Mouse (Mus musculus) liver, embryonic 16.5 days (tissue): ENCODE data around the gene Fgf14. TPM values are rescaled to one million over a fixed set of nuclear protein-coding genes. Genes with fewer than 3 reads are reported as not detected.

ENCODE experiments used
- ATAC-seq: fragments of 200-750 bp; cut with Nextera tagmentation; 2 replicates; pipeline ENCODE4 v1.8.0; 2017; ENCODE audit warnings: low read depth, mild to moderate bottlenecking, moderate number of reproducible peaks, moderate library complexity
- H3K27ac ChIP-seq: fragments of 300-500 bp; sonication (generic); 2 replicates; pipeline ENCODE4 v1.5.1; 2014; ENCODE audit warnings: mild to moderate bottlenecking, low read length
- H3K27me3 ChIP-seq: fragments of 300-500 bp; sonication (generic); 2 replicates; pipeline ENCODE4 v1.6.1; 2014; ENCODE audit warnings: low read depth, low read length, mixed read lengths; ENCODE audit not compliant: control insufficient read depth, insufficient read depth
- H3K36me3 ChIP-seq: fragments of 300-500 bp; sonication (generic); 2 replicates; pipeline ENCODE4 v1.6.1; 2014; ENCODE audit warnings: mild to moderate bottlenecking; ENCODE audit not compliant: control insufficient read depth, insufficient read depth
- H3K4me1 ChIP-seq: fragments of 300-500 bp; sonication (generic); 2 replicates; pipeline ENCODE4 v1.6.1; 2014; ENCODE audit warnings: low read depth, low read length, mixed read lengths; ENCODE audit not compliant: control insufficient read depth
- H3K4me2 ChIP-seq: fragments of 300-500 bp; sonication (generic); 2 replicates; pipeline ENCODE4 v1.6.1; 2014; ENCODE audit warnings: low read depth, low read length, mixed read lengths
- H3K4me3 ChIP-seq: fragments of 300-500 bp; sonication (generic); 2 replicates; pipeline ENCODE4 v1.5.1; 2014; ENCODE audit warnings: low read depth, mild to moderate bottlenecking, low read length
- H3K9ac ChIP-seq: fragments of 300-500 bp; sonication (generic); 2 replicates; pipeline ENCODE4 v1.6.1; 2014; ENCODE audit warnings: low read depth, low read length
- H3K9me3 ChIP-seq: fragments of 300-500 bp; sonication (generic); replicated peaks from 2 replicates; pipeline ENCODE4 v1.6.1; 2016; ENCODE audit warnings: low read length; ENCODE audit not compliant: control insufficient read depth
- WGBS: fragments of 180-500 bp; shearing (Covaris S2); extraction: QIAGEN DNeasy Blood & Tissue Kit; methylation state at CpG from one replicate; pipeline ENCODE4 v1.1.7; 2014; ENCODE audit not compliant: insufficient replicate concordance; 5-methylcytosine and 5-hydroxymethylcytosine counted together
- polyA plus RNA-seq: library from polyadenylated mRNA; unstranded; fragments of >200 nt; fragmentation: Nextera tagmentation; extraction: Ambion mirVana; gene quantifications from 2 replicates; pipeline ENCODE4 v1.2.1, GENCODE M21; 2015

Fgf14 gene
- polyA plus RNA-seq, 1 experiment from 2014 or later, result not detected

- WGBS, result 3% methylated on average over 38 of the region's 42 CpGs
- H3K4me2 ChIP-seq, result no peak overlapping the region
- no peak overlapping the region for H3K27ac ChIP-seq
- H3K4me1 ChIP-seq, result no peaks in the 10 kb centered on the region
- ATAC-seq, result no peak
- no peak overlapping the region for H3K9ac ChIP-seq
- H3K36me3 ChIP-seq, result no peaks in the 10 kb centered on the region
- peaks cover 4% of the 10 kb centered on the region for H3K27me3 ChIP-seq
- no peaks in the 10 kb centered on the region for H3K9me3 ChIP-seq
- no peak overlapping the region for H3K4me3 ChIP-seq
Measured at GRCm38 (mm10) chr14:124191913-124192814, 484.8 kb downstream of the Fgf14 start.

GRCm38 (mm10) chr14:124180265-124180664 lies 496.7 kb downstream of the Fgf14 start:
- 31% methylated on average over 1 of the region's 1 CpGs for WGBS
- Histone ChIP-seq H3K4me1 (no peaks in the 10 kb centered on the region), H3K36me3 (no peaks in the 10 kb centered on the region), H3K9me3 (no peaks in the 10 kb centered on the region), H3K27me3 (no peaks in the 10 kb centered on the region), H3K4me2 (no peak overlapping the region), H3K9ac (no peak overlapping the region), H3K4me3 (no peak overlapping the region), H3K27ac (no peak overlapping the region)
- ATAC-seq, result no peak

- no peaks in the 10 kb centered on the region for H3K27me3 ChIP-seq
- H3K9ac ChIP-seq, result no peak overlapping the region
- no peak for ATAC-seq
- 59% methylated on average over 1 of the region's 1 CpGs for WGBS
- no peaks in the 10 kb centered on the region for H3K9me3 ChIP-seq
- no peaks in the 10 kb centered on the region for H3K4me1 ChIP-seq
- H3K36me3 ChIP-seq, result no peaks in the 10 kb centered on the region
- no peak overlapping the region for H3K4me2 ChIP-seq
- H3K4me3 ChIP-seq, result no peak overlapping the region
- H3K27ac ChIP-seq, result no peak overlapping the region
Measured at GRCm38 (mm10) chr14:124174111-124174510, 502.8 kb downstream of the Fgf14 start.

DNA sequence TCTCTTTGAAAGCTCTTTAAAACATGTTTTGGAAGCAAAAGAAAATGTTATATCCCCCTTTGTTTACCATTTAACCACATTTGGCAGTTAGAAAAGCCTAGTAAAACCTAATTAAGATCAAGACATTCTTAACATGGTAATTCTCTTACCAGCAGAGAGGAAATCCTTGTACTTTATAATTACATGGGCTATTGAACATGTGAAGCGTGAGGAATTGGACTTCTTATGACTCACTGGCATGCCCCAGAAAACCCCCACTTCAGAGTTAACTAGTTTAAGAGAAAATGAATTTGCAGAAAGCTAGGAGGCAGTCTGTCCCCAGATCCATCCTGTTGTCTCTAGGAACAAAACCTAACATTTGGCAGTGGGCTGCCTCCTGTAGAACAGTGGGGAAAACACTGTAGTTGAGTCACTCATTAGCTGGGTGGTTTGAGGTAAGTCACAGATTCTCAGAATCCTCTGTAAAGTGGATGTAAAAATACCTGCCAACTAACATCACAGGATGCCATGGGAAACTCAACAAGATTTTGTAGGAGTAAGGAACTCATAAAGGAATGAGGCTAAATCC lies 513.2 kb downstream of the Fgf14 start:
- H3K36me3 ChIP-seq, result no peaks in the 10 kb centered on the region
- H3K9ac ChIP-seq, result no peak overlapping the region
- no peak overlapping the region for H3K4me3 ChIP-seq
- no peak overlapping the region for H3K4me2 ChIP-seq
- WGBS, result 38% methylated on average over 1 of the region's 1 CpGs
- no peaks in the 10 kb centered on the region for H3K9me3 ChIP-seq
- H3K27ac ChIP-seq, result no peak overlapping the region
- H3K27me3 ChIP-seq, result no peaks in the 10 kb centered on the region
- no peaks in the 10 kb centered on the region for H3K4me1 ChIP-seq
- no peak for ATAC-seq

DNA sequence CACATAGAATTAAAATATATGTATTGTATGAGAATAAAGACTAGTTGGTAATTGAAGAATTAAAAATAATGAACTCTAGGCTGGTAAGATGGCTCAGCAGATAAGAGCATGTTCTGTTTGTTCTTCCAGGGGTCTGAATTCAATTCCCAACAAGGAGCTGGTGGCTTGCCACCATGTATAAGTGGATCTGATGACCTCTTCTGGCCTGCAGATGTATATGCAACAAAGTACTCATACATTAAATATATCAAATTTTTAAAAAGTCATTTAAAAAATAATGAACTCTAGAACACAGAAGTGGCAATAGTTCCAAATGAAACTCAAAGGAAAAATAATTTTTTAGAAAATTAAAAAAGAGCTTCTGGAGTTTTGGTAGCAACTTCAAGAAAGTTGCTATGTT lies 529.5 kb downstream of the Fgf14 start:
- no peak overlapping the region for H3K4me3 ChIP-seq
- H3K27ac ChIP-seq, result no peak overlapping the region
- H3K9ac ChIP-seq, result no peak overlapping the region
- H3K4me1 ChIP-seq, result no peaks in the 10 kb centered on the region
- H3K4me2 ChIP-seq, result no peak overlapping the region
- H3K27me3 ChIP-seq, result no peaks in the 10 kb centered on the region
- H3K9me3 ChIP-seq, result no peaks in the 10 kb centered on the region
- H3K36me3 ChIP-seq, result no peaks in the 10 kb centered on the region
- ATAC-seq, result no peak

- H3K27me3 ChIP-seq, result no peaks in the 10 kb centered on the region
- no peak overlapping the region for H3K4me2 ChIP-seq
- ATAC-seq, result no peak
- no peaks in the 10 kb centered on the region for H3K9me3 ChIP-seq
- no peaks in the 10 kb centered on the region for H3K36me3 ChIP-seq
- H3K4me3 ChIP-seq, result no peak overlapping the region
- H3K9ac ChIP-seq, result no peak overlapping the region
- no peaks in the 10 kb centered on the region for H3K4me1 ChIP-seq
- WGBS, result 49% methylated on average over 1 of the region's 1 CpGs
- H3K27ac ChIP-seq, result no peak overlapping the region
Measured at GRCm38 (mm10) chr14:124107205-124107873, 569.6 kb downstream of the Fgf14 start.

GRCm38 (mm10) chr14:124083126-124083525 lies 593.8 kb downstream of the Fgf14 start:
- H3K9ac ChIP-seq, result no peak overlapping the region
- no peaks in the 10 kb centered on the region for H3K9me3 ChIP-seq
- H3K4me3 ChIP-seq, result no peak overlapping the region
- no peak overlapping the region for H3K27ac ChIP-seq
- no peaks in the 10 kb centered on the region for H3K36me3 ChIP-seq
- ATAC-seq, result no peak
- no peak overlapping the region for H3K4me2 ChIP-seq
- no peaks in the 10 kb centered on the region for H3K27me3 ChIP-seq
- no peaks in the 10 kb centered on the region for H3K4me1 ChIP-seq

- no peak overlapping the region for H3K27ac ChIP-seq
- no peak for ATAC-seq
- H3K4me1 ChIP-seq, result no peaks in the 10 kb centered on the region
- H3K4me3 ChIP-seq, result no peak overlapping the region
- H3K9me3 ChIP-seq, result no peaks in the 10 kb centered on the region
- H3K36me3 ChIP-seq, result no peaks in the 10 kb centered on the region
- no peaks in the 10 kb centered on the region for H3K27me3 ChIP-seq
- H3K9ac ChIP-seq, result no peak overlapping the region
- H3K4me2 ChIP-seq, result no peak overlapping the region
- WGBS, result 46% methylated on average over 1 of the region's 1 CpGs
Measured at GRCm38 (mm10) chr14:124044016-124044415, 632.9 kb downstream of the Fgf14 start.

DNA sequence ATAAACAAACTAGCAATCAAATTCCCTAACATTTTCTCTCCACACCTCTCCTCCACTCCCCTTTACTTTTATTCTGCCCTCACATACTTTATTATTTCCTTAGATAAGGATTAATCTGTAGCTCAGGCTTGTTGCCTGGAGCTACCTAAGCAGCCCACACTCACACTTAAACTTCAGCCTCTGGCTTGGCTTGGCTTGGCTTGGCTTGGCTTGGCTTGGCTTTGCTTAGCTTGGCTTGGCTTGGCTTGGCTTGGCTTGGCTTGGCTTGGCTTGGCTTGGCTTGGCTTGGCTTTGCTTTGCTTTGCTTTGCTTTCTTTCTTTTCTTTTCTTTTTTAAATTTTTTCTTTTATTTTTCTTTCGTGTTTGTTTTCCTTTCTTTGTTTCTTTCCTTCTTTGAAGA lies 636.3 kb downstream of the Fgf14 start:
- Histone ChIP-seq H3K27me3 (no peaks in the 10 kb centered on the region), H3K4me1 (no peaks in the 10 kb centered on the region), H3K9me3 (no peaks in the 10 kb centered on the region), H3K9ac (no peak overlapping the region), H3K27ac (no peak overlapping the region), H3K36me3 (no peaks in the 10 kb centered on the region), H3K4me2 (no peak overlapping the region), H3K4me3 (no peak overlapping the region)
- 57% methylated on average over 1 of the region's 1 CpGs for WGBS
- ATAC-seq, result no peak
